Mouse (Mus musculus) E14TG2a.4 (cell line): ENCODE results near the gene Olfr1277.

Experiments
- CTCF ChIP-seq: conservative IDR thresholded peaks from 2 replicates; pipeline ENCODE4 v1.5.1; 2014; ENCODE audit warnings: low read length
- NANOG ChIP-seq: IDR thresholded peaks from 2 replicates; pipeline ENCODE4 v1.6.1; 2014; ENCODE audit warnings: borderline replicate concordance, low read length, mixed read lengths

DNA sequence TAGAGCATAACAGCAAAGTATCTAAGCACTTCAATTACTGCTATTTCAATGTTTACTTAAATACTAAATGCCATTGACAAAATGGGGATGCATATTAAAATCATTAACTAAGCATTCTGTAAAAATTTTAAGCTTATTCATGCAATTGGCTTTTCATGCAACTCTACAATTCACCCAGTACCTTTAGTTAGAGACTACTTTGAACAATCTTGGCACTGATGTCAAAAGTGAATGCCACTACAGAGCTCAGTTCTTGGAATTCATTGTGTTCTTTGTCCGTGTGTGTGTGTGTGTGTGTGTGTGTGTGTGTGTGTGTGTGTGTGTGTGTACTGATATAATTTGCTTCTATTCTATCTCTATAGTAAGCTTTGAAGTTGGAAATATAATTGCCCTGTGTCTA, 38.7 kb downstream of the Olfr1277 start, which contains the start of gene Olfr1275:
- TF ChIP-seq CTCF: no peak
- TF ChIP-seq NANOG: no peak
